Mouse (Mus musculus): ENCODE results near the gene 1700020D05Rik.

- TF ChIP-seq CTCF (IDR thresholded peaks at IDR 0.05; ENCODE audit: low read depth) = no peak
- no peak for TF ChIP-seq EP300 (IDR thresholded peaks at IDR 0.05; ENCODE audit: low read depth)
Measured at GRCm38 (mm10) chr19:5500330-5500875, 3.2 kb downstream of the 1700020D05Rik start.
